Mouse (Mus musculus): ENCODE measurements at regions not wholly inside any gene's neighbourhood (a gene's known extent, or its start where the extent isn't known, plus 50 kb on each side); places are given as distances from the start of the nearest gene placed in this dataset.

GRCm38 (mm10) chr5:111553471-111554382 is 136.6 kb downstream of the Mn1 start:
- no peak for DNase-seq

DNA sequence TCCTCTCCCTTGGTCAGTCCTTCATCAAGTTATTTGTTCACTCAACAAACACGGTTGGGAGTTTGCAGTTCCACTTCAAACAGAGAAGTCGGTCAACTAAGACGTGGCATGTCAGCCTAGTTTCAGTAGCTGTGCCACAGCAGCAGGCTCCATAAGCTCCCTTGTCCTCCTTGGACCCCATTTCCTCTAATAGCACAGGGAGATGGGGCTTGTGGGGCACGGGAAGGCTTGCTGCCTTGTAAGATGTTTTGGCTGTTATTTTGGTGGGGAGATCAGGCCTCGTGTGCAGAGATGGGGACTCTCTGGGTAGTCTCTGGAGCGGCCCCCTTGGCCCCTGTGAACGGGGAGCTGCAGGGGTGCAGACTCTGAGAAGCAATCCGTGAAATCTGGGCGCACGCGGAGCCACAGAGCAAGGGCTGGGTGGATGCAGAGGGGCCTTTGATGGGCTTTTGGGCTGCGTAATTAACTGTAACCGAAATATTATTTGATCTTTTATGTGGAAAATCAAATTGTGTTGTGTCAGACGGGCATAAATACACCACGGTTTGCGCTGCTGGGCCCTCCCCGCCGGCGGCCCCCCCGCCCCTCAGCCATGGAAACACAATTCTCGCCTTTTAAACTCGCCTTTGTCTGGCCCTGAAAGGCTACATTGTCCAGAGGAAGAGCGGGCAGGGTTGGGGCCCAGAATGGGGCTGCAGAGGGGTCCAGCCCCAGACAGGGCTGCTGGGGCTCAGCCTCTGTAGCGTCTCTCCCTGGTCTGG is 137.6 kb downstream of the Mn1 start:
- no peak for DNase-seq

DNA sequence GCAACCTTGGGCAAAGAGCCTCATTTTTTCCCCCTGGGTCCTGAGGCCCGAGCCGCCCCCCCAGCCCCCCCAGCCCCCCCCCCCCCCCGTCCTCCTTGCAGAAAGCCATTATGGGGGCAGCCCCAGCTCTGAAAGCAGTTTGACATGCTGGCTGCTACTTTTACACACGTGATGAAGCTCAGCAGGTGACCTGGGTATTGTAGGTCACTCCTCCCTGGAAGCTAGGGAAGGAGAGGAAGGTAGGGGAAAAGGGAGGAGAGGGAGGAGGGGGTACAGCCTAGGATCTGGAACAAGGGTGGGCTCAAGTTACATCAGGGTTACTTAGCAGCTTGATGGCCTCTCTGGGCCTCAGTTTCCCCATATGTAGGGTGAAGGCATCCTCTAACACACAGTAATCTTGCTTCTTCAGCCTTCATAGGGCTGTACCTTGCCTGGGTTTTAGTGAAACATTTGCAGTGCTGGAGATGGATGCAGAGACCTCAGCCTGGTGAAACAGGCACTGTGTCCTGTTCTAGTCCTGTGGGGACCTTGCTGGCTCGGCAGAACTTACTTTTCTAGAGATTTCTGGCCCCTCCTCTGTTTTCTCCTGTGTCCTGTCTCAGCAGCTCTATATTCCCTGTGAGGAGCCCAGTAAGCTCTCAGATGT is 138.3 kb downstream of the Mn1 start:
- DNase-seq = no peak

- no peak for DNase-seq
Measured at GRCm38 (mm10) chr5:111555981-111556380, 138.8 kb downstream of the Mn1 start.

GRCm38 (mm10) chr5:111560432-111560831 is 143.3 kb downstream of the Mn1 start:
- DNase-seq = no peak

- no peak for DNase-seq
Measured at GRCm38 (mm10) chr5:111561301-111561700, 144.1 kb downstream of the Mn1 start.

DNA sequence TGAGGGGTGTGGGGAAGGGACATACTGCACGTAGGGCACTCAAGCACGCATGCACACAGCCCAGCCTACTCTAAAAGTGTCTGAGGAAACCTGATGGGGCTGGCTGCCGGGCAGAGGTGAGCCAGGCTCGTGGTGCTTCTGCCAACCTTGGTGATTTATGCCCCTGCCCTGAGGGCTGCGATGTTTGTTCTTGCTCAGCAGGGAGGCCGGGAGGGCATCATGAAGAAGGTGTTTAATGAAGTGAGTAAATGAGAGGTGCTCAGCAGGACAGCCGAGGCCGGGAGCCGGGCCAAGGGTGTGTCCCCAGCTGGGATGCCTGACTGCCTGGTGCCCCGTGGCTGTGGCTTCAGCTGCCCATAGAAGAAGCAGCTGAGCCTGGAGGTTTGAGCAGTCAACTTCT is 153.7 kb downstream of the Mn1 start:
- no peak for DNase-seq

GRCm38 (mm10) chr5:111573265-111573873 is 156.2 kb downstream of the Mn1 start:
- no peak for DNase-seq

DNA sequence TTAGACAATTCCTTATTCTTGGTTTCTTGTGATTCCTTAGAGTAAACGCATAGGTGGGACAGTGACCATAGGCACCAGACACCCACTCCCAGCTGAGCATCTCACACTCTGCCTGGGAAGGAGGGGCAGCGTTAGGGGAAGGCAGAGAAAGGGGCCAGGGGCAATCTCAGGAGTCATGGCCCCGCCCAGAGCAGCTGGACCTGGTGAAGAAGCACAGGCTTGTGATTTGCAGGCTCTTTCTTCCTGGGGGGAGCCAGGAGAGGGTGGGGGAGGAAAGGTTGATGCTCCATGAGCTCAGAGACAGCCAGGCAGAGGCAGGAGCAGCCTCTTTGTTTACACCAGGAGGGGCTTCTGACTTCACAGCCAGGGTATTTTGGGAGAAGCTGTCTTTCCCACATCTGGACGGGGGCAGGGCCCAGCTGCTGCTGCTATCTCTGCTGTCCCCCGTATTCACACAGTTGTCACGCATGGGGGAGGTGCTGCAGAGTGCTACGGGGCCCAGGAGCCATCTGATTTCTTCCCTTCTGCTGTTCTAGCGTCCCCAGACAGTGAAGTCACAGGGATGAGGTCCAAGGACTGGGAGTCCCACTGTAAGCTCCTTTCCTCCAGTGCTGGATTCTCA is 157.2 kb downstream of the Mn1 start:
- DNase-seq = no peak

GRCm38 (mm10) chr5:111575376-111575775 is 158.2 kb downstream of the Mn1 start:
- DNase-seq = no peak

DNA sequence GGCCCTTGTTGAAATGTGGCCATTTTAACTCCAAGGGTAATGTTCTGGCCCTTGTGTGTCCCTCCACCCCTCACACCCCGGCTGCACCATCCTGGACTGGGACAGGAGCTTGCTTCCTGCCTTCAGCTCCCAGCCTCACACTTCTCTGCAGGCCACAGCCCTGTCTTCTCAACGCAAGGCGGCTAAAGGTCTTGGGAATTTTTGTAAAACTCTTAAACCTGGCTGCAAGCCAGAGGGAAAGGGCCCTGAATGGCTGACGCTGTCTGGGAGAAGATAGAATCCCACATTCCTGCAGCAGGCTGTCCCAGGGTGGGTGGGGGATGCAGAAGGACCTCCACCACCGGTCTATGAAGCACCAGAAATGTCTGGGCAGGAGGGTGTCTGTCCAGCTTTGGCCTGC is 156.3 kb upstream of the Gm26897 start:
- no peak for DNase-seq

- peak in 1 of 2 experiments; percentile 36 for DNase-seq
Measured at GRCm38 (mm10) chr5:111578088-111578487, 155.6 kb upstream of the Gm26897 start.

DNA sequence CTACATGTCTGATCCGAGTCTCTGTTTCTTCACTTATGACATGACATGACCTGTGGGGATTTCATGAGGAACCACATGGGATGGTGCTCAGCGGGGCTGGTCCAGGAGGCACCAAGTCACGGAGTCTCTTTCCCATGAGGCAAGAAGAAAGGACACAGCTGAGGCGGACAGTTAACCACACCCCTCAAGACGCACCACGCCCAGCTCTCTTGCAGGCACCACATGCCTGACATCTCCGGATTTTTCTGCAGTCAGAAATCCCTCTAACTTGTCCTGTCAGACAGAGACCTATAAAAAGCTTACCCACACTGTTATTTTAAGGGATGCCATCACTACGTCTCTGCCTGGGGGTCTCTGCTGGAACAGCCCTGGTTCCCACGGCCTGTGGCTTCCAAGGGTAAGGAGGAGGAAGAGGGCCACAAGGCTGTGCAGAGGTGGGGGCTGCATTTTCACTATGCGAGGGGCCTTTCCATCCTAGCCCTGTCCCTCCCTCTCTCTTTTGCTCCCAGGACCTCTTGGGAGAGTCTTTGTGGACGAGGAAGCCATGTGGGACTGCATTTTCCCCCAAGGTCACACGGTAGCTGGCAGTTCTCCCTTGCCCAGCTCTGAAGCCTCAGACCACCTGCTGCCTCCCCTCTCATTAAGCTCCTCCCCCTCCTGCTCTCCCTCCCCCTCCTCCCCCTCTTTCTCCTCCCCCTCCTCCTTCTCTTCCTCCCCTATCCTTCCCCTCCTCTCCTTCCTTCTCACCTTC is 154.6 kb upstream of the Gm26897 start:
- DNase-seq = no peak

GRCm38 (mm10) chr5:111580870-111581771 is 152.6 kb upstream of the Gm26897 start:
- DNase-seq = peak; percentile 49 to 50

DNA sequence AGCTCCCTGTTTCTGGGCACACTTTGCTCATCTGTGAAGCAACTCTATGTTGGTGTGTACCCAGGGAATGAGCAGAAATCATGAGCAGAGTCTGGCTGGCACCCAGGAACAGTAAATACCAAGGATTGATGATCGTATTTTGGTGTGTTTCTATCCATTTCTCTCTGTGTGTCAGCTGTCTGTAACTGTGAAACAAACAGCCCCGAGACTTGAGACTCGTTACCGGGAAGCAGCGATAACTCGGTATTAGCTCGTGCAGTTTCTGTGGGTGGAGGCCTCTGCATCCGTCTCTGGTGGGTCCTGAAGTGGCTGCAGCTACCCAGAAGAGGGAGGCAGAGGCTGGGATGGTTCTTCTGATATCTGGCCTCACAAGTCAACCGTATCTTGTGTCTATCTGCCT is 151.7 kb upstream of the Gm26897 start:
- DNase-seq = no peak

- no peak for DNase-seq
Measured at GRCm38 (mm10) chr5:111590619-111591081, 143.1 kb upstream of the Gm26897 start.

DNA sequence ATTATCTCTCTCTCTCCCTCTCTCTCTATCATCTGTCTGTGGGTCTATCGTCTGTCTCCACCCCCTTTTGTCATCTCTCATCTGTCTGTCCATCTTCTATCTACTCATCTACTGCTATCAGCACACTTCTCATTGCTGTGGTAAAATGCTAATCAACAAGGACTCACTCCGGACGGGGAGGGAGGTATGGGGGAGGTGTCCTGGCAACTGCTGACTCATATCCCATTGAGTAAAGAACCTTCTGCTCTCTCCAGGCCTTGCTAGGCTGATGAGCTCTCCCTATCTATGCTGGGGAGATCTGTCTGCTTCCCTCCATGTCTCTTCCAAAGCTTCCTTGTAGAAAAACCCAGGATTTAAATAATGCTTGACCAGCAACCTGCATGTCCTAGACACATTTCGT is 140.9 kb upstream of the Gm26897 start:
- no peak for DNase-seq

DNA sequence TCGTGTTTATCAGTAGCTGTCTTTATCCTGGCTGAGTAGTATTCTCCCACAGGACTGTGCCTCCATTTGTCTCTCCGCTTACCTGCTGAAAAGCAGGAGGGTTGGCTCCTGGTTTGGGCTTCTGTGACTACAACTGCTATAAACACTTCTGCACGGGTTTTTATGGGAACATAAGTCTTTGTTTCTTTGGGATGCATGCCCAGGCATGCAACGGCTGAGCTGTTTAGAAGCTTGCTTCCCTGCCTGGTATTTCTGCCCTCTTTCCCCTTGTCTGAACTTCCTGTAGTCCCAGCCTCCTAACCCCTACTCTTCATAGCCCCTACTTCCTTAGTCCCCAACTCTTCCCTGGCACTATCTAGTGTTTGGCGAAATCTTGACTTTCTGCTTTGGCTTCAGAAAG is 139.6 kb upstream of the Gm26897 start:
- DNase-seq = no peak

GRCm38 (mm10) chr5:111595438-111595837 is 138.3 kb upstream of the Gm26897 start:
- DNase-seq = peak in 1 of 2 experiments; percentile 23

DNA sequence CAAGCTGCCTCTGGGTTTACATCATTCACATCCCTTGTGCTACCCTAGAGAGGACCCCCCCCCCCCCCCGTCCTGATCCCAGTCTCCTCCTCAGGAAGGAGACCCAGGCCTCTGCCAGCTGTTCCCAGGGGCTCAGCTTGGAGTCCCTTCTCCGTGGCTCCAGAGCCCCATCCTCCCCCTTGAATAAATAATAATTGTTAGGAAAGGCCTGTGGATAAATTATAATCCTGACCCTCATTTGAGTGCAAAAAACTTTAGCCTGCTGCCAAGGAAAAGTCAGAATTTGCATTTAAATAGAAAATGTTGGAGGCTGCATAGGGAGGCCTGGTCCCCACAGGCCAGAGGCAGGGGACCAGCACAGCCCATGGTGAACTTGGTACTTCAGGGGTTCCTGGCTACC is 136.0 kb upstream of the Gm26897 start:
- no peak for DNase-seq
